Mouse (Mus musculus) megakaryocyte, embryonic 14.5 days (primary cell): ENCODE data around the gene Gm27029.

Experiments used
- FLI1 ChIP-seq: IDR thresholded peaks from 2 replicates; pipeline ENCODE4 v1.6.1; 2012; ENCODE audit warnings: low read length, inconsistent platforms, mixed read lengths
- GATA1 ChIP-seq: IDR thresholded peaks from 3 replicates; pipeline ENCODE4 v1.6.1; 2012; ENCODE audit warnings: mixed read lengths, low read length, inconsistent platforms, borderline replicate concordance

DNA sequence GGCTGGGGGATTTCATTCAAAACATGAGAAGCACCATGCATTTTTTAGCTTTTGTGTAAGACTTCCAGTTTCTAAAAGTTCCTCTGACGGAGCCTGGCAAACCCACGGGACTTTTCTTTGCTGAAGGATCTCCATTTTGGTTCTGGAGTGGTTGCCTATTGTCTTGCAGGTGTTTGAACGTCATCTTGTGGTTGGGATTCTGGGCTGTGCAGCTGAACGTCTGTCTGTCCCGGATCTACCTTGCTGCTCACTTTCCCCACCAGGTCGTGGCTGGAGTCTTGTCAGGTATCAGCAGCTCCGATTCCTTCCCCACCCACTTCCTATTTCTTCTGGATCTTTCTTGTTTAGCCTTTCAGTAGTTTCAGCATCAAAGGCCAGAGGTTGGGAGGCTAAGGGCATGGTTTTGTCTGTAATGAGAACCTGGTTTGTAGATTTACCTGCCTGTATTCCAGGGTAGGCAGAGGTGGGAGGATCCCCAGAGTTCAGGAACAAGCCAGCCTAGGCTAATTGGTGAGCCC is 50.1 kb downstream of the Gm27029 start:
- no peak for TF ChIP-seq GATA1
- TF ChIP-seq FLI1 = no peak
